Mouse (Mus musculus) CD4-positive, CD25-positive, alpha-beta regulatory T cell, adult 4 months (primary cell): ENCODE data around the gene Cdk5rap1. TPM values are rescaled to one million over a fixed set of nuclear protein-coding genes. Genes with fewer than 3 reads are reported as not detected.
A peak's percentile ranks its signal among the peaks of the same experiment; 100 is the strongest.

Source experiments
- ATAC-seq: one replicate; pipeline ENCODE4 v1.8.0; 2017
- polyA plus RNA-seq, 2 experiments: library from polyadenylated mRNA; unstranded; fragments of 100-300 nt; shearing (Covaris generic); gene quantifications; one replicate each; pipeline ENCODE4 v1.2.1; 2017

Cdk5rap1 gene
- polyA plus RNA-seq = 10 to 100 TPM; 24.4 to 38.9 TPM

DNA sequence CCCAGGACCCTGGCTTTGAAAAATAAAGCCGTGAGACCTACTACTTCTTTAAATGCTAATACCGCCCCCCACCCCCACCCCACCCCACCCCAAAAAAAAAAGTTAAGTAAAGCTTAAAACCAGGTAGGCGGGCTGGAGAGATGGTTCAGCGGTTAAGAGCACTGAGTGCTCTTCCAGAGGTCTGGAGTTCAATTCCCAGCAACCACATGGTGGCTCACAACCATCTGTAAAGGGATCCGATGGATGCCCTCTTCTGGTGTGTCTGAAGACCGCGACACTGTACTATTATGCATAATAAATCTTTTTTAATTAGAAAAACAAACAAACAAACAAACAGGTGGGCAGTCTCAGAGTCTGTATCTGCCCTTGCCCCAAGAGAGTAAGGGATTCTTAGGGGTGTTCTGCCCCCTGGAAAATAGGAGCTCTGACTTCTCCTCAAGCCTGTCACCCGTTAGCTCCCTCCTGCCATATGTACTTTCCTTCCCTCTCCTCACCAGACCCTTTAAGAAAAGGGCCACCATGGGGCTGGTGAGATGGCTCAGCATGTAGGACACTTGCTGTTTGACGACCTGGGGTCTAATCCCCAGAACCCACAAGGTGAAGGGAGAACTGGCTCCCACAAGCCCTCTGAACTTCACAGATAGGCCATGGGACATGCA is at the start of gene Cdk5rap1:
TSS of gene Cdk5rap1 (minus strand) at position 169 of the 659 bp plus-strand sequence.
- no peak for ATAC-seq

DNA sequence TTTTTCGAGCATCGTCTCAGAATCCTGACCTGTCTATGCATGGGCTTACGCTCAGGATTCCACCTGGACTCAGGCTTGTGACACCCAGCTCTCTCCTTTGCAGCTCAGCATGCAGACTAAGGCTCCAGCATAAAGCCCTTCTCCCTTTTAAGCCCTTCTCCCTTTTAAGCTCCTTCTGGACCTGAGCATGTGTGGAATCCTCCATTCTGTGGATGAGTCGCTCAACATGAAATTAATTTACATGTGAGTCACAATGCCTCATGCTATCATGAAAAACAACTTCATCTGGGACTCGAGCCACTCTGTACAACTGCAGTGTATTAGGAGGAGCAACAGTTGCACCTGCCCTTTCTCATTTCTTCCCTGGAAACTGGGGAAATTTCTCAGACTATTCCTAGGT is 49.4 kb upstream of the Cdk5rap1 start:
- no peak for ATAC-seq

DNA sequence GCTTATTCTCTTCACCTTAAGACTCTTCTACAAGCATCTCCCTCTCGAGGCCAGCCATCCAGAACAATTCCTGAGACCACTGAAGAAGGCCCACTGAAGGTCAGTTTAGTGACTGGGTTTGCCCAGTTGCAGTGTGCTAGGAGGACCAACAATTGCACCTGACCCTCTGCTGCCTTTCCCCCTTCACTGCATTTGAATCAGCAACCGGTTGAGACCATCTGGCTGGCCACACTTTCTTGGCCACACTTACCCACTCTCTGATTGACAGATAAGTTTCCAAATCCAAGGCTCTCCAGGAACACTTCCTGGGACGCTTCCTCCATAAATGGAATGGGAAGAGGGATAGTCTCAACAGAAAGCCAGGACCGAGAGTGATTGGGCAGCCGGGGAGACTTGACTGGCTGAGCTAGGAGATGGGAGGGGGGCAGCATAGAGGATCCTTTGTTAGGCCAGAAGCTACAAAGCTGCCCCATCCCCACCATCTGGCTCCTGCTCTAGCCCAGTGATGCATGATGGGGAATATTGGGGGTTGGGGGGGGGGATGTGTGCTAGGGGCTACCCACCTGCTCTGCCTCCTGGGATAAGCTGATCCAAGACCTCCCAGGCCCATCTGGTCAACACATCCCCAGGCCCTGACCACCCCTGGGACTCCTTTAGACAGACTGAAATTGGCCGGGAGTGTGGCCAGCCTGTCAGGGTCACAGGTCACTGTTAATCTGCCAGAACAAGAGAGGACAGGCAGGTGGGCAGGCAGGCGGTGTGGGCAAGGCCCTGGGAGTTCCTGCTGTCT is 48.3 kb upstream of the Cdk5rap1 start:
- ATAC-seq = no peak

DNA sequence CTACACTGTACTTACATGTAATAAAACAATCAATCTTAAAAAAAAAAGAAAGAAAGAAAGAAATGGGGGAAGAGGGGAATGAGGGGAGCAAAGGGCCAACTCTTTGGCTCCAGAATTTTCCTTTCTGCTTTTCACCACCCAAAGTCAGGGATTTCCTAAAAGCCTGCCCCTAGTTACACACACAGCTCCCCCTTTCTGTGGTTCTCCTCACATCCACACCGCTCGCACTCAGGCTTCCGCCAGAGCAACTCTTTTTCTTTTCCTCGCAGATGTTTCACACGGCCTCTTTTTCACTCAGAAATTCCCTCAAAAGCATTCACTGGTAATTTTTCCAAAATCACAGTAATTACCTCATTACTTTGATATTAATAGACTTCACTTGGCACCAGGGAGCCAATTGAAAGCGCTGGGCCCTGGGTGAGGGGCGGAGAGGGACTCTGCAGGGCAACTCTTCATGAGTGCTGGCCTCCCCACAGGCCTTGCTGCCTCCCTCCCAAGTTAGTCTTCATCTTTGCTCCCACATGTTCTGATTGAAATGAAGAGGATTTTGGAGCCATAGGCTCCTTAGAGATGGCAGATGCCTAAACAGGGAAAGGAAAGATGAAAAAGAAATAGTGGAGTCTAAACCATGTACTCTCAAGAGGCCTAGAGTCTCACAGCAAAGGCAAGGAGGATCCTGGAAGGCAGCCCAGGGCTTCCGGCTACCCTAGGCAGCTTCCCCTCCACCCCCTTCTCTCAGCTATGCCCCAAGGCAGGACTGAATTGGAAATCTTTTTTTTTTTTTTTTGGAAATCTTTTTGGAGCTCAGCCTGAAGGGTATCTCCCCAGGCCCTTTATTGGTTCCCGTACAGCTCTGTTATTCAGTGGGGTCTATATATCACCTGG is 47.1 kb upstream of the Cdk5rap1 start:
- no peak for ATAC-seq

DNA sequence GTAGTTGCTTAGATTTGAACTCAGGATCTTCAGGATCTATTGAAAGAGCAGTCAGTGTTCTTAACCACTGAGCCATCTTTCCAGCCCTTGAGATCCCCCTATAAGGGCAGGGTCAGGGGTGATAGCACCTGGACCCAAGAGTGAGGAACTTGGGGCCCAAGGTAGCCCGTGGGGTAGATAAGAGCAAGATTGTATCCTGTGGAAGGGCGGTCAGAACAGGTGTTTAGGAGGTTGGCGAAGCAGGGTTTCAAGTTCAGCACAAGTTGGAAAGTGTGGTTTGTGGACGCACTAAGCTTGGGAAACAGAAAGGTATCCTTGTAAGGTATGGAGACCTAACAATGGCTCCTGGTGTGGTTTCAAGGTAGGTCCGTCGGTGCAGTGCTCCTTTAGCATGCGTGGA is 45.2 kb upstream of the Cdk5rap1 start:
- ATAC-seq = no peak

DNA sequence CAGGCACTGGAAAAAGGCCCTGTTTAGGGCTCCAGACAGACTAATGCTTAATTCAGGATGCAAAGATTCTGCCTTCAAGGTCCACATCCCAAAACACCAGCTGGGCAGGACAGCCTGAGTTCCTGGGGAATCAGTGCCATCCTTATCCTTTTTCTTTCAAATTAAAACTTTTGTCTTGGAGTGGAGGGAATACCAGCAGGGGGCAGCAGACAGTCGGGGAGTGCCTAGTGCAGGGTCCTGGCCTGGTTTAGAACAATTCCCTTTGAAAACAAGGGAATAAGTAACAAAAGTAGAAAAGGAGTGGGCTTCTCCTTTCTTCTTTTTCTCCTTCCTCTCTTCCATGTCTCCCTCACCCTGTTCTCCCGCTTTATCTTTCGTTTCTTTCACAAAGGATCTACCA is 44.3 kb upstream of the Cdk5rap1 start:
- ATAC-seq = no peak

DNA sequence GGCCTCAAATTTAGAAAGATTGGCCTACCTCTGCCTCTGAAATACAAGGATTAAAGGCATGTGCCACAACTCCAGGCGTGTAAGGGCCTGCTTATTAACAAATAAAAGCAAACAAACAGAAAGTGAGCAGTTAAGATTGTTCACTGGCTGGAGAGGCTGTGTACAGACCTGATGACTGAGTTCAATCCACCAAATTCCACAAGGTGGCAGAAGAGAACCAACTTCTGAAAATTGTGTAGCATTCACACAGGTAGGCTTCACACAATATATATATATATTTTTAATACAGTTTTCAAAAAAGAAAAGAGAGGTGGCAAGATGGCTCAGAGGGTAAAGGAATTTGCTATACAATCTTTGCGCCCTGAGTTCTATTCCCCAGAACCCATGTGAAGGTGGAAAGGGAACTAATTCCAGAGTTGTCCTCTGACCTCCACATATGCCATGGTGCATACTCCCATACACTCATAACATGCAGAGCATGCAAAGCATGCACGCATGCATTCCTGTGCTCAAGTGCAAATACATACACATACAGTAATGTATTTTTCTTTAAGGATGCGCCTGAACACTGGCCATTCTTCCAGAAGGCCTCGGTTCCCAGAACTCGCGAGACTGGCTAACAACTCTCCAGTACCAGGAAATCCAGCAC is 39.3 kb upstream of the Cdk5rap1 start:
- ATAC-seq = peak; percentile 64

DNA sequence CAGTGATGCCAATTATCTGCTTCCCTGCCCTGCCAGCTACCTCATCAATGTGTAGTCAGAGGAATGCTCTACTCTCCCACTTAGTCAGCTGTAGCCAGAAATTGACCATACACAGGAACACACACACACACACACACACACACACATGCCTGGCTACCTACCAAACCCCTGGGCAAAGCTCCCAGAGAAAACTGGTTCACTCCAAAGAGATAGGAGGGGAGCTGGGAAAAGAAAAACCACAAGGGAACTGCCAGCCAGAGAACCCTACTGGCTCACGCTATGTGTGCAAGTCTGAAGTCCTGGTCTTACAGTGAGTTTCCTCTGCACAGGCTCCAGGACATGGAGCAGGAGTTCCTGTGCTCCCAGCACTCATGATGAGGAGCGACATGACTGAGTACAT is 37.5 kb upstream of the Cdk5rap1 start:
- ATAC-seq = no peak

DNA sequence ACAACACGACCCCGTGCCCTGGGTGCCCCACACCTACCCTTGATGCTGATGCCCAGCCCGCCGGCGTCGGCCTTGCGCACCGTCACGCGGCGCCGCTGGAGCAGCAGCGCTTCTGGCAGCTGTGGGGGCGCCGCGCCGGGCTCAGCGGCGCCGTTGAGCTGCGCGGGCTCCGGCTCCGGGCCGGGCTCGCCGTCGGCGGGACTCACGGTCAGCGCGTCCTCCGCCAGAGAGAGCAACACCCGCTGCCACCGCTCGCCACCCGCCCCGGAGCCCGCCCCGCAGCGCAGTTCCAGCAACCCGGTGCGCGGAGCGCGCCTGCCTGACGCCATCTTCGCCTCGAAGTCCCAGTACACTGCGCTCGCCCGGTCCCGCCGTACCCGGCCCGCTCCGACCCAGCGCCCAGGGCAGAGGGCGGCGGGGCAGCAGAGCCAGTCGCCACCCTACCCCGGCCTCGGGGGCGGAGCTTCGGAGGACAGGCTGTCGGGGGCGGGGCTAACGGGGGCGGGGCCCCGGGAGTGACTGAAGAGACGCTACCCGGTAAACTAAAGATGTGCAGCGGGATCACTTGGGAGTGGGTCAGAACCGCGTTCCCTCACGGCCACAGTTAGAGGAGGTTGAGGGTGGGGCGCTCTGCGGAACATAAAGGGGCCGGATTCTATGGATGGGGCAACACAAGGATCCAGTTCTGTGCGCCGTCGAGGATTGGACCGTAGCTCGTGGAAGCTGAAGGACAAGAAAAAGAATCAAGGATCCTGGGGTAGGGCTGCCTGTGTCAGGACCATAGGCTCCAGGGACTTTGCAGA is 35.0 kb upstream of the Cdk5rap1 start, which contains the start of gene Snta1:
TSS of gene Snta1 (minus strand) at position 457 of the 803 bp plus-strand sequence.
- peak; percentile 80 for ATAC-seq

DNA sequence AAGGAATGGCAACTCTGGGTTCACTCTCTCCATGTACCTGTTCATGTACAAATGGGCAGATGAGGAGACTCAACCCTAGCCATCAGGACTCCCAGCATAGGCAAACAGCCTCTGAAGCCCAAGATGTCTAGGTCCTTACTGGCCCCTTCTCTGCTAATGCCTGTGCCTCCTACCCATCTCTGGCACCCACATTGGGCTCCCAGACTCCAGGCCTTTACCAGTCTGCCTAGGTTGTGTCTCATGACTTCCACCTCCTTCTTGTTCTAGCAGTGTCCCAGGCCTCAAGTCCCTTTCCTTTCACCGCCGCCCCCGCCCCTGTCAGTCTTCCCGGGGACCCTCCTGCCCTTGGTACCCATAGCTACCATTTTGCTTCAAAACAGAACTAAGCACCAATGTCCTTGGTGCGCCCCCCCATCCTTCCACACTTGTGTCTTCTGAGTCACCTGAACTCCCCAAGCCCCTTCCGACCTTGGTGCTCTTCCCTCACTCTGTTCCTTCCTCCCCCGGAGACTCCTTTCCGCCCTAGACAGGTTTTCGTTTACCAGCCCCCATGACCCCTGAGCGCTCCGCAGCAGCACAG is 34.3 kb upstream of the Cdk5rap1 start:
- ATAC-seq = no peak

DNA sequence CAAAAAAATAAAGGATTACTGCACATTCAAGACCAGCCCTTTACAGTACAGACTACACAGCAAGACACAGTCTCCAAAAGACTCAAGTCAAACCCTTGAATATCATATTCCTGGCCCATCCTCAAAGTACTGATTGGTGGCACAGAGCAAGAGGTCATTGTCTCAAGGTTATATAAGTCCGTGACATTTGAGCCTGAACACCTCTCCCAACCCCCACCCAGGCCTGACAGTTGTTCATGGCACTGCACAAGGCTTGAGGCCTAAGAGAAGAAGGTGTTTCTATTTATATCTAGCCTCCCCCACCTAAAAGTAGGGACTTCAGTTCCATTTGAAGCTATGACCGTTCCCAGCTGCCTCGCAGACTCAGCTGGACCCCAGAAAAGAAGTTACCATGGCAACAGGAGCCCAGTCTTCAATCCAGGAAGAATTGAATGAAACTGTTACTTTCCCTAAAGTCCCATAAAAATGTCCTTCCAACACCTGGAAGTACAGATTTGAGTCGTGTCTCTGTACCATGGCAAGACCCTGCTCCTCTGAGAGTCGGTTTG is 32.7 kb upstream of the Cdk5rap1 start:
- no peak for ATAC-seq

DNA sequence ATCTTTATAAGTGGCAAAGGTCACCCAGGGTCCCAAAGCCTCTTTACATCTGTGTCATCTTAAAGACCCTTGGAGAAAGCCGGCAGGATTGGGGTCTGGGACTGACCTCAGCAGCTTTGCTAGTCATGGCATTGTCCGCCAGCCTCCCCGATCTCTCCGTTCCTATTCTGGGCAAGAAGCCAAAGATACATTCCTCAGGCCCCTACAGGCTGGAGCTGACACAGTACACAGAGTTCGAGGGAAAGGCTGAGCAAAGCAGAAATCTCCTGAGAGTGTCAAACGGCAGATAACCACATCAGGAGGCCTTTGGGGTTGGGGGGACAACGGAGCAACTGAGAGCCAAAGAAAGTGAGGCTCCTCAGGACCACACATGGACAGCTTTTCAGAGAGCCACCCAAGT is 30.0 kb upstream of the Cdk5rap1 start:
- ATAC-seq = no peak

DNA sequence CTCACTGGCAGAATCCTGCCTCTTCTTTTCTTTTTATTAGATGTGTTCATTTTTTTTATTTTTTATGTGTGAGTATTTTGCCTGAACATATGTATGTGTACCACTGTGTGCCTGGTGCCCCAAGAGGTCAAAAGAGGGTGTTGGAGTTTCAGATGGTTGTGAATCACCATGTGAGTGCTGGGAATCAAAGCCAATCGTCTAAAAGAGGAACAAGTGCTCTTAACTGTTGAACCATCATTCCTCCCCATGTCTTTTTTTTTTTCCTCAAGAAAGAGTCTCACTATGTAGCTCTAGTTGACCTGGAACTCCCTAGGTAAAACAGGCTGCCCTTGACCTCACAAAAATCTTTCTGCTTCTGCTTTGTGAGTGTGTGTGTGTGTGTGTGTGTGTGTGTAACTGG is 29.2 kb upstream of the Cdk5rap1 start:
- ATAC-seq = no peak

DNA sequence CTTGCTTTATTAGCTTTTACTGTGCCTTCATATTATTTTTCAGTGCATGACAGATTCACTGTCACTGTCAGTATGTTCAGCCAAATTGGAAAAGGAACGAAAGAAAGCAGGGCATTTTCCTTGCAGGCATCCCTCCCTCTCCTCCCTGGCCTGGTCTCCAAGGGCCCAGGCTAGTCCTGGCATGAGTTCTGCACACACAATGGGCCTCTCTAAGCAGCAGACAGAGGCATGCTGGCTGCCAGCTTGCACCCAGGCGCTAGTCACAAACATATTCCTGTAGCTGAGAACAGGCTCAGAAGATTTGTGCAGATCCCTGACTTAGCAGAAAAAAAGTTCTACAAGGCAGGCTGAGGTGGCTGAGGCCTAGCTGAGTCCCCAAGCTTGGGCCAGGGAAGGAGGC is 26.5 kb upstream of the Cdk5rap1 start:
- ATAC-seq = no peak

DNA sequence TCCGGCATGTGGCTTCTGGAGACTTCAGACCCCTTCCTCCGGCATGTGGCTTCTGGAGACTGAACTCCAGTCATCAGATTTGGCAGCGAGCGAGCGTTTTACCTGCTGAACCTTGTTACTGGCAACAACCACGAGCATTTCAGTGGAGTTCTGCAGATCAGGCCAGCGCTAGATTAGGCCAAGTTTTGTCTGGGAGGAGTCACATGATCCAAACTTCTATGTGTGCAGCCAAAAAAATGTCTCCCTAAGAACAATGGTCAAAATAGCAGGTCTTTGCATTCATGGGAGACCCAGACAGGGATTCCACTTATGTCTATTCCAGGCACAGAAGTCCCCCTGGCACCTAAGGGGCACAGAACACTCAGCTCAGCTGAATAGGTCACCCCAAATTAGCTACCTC is 25.5 kb upstream of the Cdk5rap1 start:
- ATAC-seq = no peak

DNA sequence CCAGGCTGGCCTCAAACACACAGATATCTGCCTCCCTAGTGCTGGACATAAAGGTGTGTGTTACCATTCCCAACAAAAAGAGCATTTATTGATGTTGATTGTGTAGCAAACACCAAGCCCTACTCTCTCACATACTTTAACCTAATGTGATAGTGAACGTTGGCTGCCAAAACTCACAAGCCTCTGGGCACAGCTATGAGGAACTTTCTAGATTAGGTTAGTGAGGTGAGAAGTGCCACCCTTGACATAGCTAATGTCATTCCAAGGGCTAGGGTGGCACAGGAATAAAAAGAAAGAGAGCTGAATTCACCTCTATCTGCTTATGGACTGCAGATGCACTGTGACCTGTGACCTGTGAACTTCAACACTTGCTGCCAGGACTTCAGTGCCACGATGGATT is 23.7 kb upstream of the Cdk5rap1 start:
- no peak for ATAC-seq

DNA sequence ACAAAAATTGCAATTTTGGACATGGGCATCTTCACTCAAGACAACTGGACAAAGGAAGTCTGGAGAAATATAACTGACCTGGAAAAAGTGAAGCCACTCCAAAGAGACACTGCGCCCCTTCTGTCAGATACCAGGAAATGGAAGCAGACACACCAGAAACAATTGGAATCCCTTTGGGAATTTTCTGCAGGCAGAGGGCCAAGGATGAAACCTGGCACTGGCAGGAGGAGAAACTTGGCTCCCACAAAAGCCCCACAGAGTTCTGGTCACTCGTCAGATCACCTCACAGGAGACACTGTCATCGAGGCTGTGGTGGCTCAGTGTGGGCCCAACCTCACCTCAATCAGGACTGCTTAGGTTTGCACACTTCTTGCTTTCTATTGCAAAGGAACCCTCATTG is 21.8 kb upstream of the Cdk5rap1 start:
- no peak for ATAC-seq

DNA sequence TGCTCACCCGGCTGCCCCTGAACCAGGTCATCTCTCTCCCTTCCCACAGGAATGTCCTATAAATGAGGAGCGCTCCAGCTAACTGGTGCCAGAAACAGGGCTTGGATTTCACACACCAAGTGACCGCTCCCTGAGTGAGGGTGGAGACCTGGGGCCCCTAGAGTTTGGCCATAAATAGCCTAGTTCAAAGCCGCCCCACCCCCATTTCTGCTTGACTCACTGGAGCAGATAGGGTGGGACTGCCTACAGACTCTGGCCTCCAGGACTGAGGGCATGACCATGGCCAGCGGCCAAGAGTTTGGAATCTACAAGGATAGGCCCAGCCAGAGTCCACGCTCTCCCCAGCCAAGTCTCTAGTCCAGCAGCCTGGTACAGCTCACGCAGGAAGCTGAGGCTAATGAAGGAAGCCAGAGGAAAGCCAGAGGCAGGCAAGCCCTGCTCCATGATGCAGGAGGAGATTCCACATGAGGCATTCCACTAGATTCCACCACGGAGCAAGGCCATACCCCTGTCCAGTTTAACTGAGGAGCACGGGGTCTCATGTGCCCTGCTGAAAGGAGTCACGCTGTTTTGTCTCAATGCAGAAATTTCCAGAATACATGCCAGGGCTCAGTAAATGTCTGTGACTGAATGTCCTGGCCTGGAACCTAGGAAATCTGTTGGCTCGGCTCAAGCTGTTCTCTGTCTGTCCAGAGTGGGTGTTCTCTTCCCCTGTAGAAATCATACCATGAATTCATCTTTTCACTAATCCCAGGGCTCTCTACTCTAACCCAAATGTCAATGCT is 17.6 kb upstream of the Cdk5rap1 start:
- ATAC-seq = no peak

DNA sequence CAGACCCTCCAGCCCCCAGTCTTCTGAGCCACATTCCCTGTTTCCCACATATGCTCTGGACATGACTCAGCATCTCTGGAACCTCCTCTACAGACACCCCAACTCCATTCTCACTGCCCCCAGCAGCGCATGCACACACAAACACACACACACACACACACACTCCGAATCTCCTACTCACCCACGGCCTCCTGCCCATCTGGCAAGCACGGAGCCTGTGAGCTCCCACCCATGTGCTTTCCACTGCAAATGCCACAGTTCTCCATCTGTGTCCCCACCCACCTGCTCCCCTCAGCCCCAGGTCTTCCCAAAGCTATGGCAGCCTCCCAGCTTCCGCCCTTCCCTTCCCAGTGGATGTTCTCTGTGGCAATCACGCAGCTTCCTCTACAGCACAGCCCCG is 6.3 kb upstream of the Cdk5rap1 start:
- no peak for ATAC-seq
